Mouse (Mus musculus) thymus, postnatal 14 days (tissue): ENCODE data around the gene Rnaseh2b.

Experiments used
- DNase-seq: peaks from one replicate; pipeline ENCODE4 v3.0.0; 2021

Rnaseh2b gene

DNA sequence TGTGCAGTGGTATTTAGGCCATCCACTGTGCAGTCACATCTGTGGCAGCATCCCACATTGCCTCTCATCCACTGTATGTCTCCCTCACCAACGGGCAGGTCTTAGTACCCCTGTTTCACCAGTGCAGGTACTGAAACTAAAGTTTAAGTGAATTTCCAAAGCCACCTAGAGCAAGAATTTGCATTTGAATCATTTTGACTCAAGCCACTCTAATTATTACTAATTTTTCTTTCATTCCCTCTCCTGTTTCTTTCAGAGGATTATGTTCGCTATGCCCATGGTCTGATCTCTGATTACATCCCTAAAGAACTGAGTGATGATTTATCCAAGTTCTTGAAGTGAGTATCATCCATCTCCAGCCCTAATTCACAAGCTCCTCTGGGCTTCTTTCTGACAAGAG, 71.4 kb downstream of the Rnaseh2b start:
- no peak for DNase-seq

DNA sequence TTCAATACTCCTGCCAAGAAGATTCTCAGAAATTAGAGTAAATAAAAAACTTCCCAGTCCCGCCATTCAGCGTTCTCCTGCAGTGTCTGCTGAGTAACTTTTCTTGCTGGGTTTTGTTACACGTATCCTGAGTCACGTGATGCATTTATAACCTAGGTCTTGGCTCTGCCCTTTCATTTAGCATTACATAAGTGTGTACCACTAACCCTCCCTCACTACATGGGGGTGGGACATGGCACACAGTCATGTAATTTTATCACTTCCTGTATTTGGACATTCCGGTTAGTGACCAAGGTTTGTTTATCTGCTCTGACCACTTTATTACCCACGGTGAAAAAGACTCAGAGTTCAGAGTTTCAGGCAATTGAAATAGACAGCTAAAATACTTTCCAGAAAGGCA, 78.4 kb downstream of the Rnaseh2b start:
- no peak for DNase-seq

GRCm38 (mm10) chr14:62374001-62374400, 81.6 kb downstream of the Rnaseh2b start:
- no peak for DNase-seq

DNA sequence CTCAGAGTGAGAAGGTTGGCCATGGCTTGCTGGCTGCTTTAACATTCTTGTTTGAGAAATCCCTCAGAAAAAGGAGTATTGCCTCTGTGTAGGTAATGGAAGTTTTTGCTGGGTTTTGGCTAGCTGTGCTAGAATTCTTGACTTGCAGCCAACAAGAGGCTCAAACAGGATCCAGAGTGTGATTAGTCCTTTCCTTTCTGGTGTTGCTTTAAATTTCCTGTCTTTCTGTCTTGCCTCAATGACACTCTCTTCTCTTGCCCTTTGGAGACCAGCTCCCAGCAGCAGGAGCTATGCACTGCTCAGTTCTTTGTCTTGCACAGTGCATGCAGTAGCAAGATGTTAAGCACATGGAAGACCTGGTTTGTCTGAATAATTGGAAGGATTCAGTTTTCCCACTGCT, 83.3 kb downstream of the Rnaseh2b start:
- no peak for DNase-seq

- DNase-seq = no peak
Measured at GRCm38 (mm10) chr14:62376115-62376514, 83.7 kb downstream of the Rnaseh2b start.

- no peak for DNase-seq
Measured at GRCm38 (mm10) chr14:62379391-62379790, 87.0 kb downstream of the Rnaseh2b start.

DNA sequence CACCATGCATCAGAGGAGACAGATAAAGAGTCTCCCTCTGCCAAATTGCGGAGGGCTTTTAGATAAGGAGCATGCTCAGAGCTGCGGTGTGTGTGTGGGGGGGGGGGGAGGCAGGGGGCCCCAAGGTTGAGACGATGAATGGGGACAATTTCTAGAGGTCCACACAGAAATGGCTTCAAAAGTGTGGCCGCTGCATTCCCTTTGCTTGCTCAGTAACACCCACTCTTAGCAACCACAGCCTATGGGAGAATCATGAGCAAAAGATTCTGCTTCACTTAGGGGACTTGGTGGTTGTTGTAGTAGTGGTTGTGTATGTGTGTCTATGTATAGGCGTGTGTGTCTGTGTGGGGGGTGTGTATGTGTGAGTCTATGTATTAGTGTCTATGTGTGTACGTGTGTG, 88.2 kb downstream of the Rnaseh2b start:
- DNase-seq = no peak

GRCm38 (mm10) chr14:62383109-62383508, 90.7 kb downstream of the Rnaseh2b start:
- DNase-seq = no peak

GRCm38 (mm10) chr14:62383786-62384299, 91.5 kb downstream of the Rnaseh2b start:
- DNase-seq = no peak

DNA sequence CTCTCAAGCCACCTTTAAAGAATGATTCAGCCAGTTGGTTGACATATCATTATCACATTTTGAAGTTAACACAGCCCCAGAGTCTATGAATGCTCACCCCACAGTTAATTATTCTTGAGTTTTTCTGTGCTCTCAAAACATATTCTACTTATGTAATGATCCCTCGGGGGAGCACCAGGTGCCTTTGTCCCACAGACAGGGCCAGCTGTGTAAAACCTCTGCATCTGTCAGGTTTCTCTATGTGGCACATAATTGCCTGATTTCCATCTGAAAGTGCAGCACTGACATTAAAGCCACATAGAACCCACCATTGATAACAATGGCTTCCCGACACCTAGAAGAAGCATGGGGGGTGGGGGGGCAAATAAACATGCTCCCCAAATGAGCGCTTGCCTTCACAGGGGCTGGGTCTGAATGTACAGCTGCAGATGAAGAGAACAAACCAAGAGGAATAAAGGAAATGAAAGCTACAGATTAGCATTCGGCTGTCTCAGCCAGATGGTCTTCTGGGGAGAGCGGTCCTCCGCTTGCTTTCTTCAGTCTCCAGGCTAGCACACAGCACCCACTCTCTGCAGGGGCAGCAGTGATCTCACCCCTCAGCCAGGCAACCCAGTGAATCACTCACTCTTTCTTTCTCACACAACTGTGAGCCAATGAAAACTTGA, 96.8 kb downstream of the Rnaseh2b start:
- peak; percentile 8 for DNase-seq

GRCm38 (mm10) chr14:62389729-62390536, 97.5 kb downstream of the Rnaseh2b start:
- DNase-seq = peak; percentile 5

DNA sequence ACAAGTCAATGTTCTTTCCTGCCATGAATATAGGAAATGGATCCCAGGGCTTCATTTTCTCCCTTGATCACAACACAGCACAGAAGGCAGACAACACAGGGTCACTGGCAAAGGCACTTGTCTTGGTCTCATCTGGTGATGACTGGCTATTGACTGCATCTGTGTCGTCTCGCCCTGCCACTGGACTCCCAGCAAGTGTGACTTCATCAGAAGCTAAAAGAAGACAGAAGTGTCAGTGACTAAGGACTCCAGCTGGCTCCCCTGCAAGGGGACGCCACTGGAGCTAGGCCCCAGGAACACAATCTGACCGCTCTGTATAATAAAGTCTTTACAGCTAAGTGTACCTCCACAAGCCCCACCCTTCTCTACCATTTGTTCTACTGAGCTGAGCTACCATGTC, 100.4 kb downstream of the Rnaseh2b start:
- DNase-seq = no peak

- no peak for DNase-seq
Measured at GRCm38 (mm10) chr14:62395346-62395745, 103.0 kb downstream of the Rnaseh2b start.

DNA sequence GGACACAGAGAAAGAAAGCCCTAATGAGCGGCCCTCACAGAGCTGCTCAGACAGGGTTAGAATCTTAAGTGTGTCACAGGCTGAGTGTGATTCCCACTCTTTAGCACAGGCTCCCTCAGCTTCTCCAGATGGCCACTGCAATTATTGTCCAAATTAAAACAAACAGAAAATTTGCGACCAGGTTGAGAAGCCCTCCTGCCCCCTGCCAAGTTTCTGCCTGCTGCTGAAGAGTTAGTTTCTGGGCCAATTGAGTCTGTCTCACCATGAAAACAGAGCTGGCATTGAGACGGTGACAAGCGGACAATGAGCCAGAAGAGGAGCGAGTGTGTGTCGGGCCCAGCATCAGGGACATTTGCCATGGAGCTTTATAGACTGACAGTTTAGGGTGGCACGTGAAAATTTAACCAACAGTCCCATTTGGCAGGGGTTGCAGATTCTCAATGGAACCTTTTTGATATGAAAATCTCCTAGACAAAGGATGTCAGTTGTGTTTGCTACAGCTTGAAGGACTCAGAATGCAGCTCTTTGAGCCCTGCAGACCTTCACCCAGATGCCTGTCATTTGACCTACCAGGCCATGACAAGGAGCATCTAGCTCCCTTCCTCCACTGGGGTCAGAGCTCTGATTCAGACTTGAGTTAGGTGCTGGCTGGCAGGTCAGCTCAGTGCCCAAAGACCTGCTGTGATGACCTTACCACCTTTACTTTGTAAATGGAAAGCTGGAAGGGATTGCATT, 123.8 kb downstream of the Rnaseh2b start:
- no peak for DNase-seq

GRCm38 (mm10) chr14:62416742-62417134, 124.3 kb downstream of the Rnaseh2b start:
- DNase-seq = no peak

GRCm38 (mm10) chr14:62417501-62417900, 125.1 kb downstream of the Rnaseh2b start:
- no peak for DNase-seq

DNA sequence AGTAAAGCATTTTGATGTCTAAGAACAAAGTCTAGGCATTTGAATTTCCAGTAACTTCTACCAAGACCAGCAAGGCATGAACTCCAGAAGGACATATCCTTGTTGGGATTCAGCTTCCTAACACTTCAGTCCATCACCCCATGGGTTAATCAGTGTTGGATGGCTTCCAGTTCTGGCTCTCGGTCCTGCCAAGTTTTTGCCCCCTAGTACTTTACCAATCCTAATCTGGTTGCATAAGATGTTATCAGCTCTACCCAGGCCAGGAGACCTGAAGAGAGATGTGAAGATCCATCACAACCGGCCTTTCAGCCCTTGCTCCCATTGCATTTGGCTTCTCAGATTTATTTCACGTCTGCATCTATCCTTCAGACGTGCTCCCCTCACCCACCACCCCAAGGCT, 129.9 kb downstream of the Rnaseh2b start:
- DNase-seq = no peak
